Mouse (Mus musculus) stomach, embryonic 15.5 days (tissue): ENCODE results near the gene Olfr8. TPM values are rescaled to one million over a fixed set of nuclear protein-coding genes. Genes with fewer than 3 reads are reported as not detected.
"Not testable (repeated sequence)": the region's sequence is repeated elsewhere in the genome, so short reads cannot be mapped to it uniquely, and the experiment has no call there.

Experiments
- ATAC-seq: fragments of 200-750 bp; cut with Nextera tagmentation; 2 replicates; pipeline ENCODE4 v1.8.0; 2017; ENCODE audit warnings: low read depth, moderate number of reproducible peaks, moderate TSS enrichment; ENCODE audit not compliant: insufficient read depth, low FRiP score
- H3K27ac ChIP-seq: fragments of 300-500 bp; sonication (generic); 2 replicates; pipeline ENCODE4 v1.5.1; 2015; ENCODE audit warnings: mild to moderate bottlenecking, inconsistent platforms
- H3K27me3 ChIP-seq: fragments of 300-500 bp; sonication (generic); replicated peaks from 2 replicates; pipeline ENCODE4 v1.6.1; 2015; ENCODE audit warnings: inconsistent platforms
- H3K36me3 ChIP-seq: fragments of 300-500 bp; sonication (generic); 2 replicates; pipeline ENCODE4 v1.6.1; 2015; ENCODE audit warnings: inconsistent platforms
- H3K4me1 ChIP-seq: fragments of 300-500 bp; sonication (generic); 2 replicates; pipeline ENCODE4 v1.6.1; 2015; ENCODE audit warnings: inconsistent platforms
- H3K4me2 ChIP-seq: fragments of 300-500 bp; sonication (generic); 2 replicates; pipeline ENCODE4 v1.6.1; 2015; ENCODE audit warnings: mild to moderate bottlenecking, inconsistent platforms
- H3K4me3 ChIP-seq: fragments of 300-500 bp; sonication (generic); replicated peaks from 2 replicates; pipeline ENCODE4 v1.5.1; 2015; ENCODE audit warnings: inconsistent platforms
- H3K9ac ChIP-seq: fragments of 300-500 bp; sonication (generic); 2 replicates; pipeline ENCODE4 v1.6.1; 2015; ENCODE audit warnings: inconsistent platforms
- H3K9me3 ChIP-seq: fragments of 300-500 bp; sonication (generic); 2 replicates; pipeline ENCODE4 v1.6.1; 2016; ENCODE audit warnings: inconsistent platforms
- WGBS: fragments of 180-500 bp; shearing (Covaris S2); methylation state at CpG from one replicate; pipeline ENCODE4 v1.1.7; 2015; 5-methylcytosine and 5-hydroxymethylcytosine counted together
- polyA plus RNA-seq: library from polyadenylated mRNA; unstranded; fragments of >200 nt; fragmentation: Nextera tagmentation; extraction: Ambion mirVana; gene quantifications from 2 replicates; pipeline ENCODE4 v1.2.1, GENCODE M21; 2015

The Olfr8 gene
- not detected in 2 replicates for polyA plus RNA-seq

- H3K36me3 ChIP-seq, H3K9me3 ChIP-seq, H3K27ac ChIP-seq, ATAC-seq, H3K4me1 ChIP-seq, H3K9ac ChIP-seq, H3K4me3 ChIP-seq, H3K4me2 ChIP-seq, H3K27me3 ChIP-seq: not testable (repeated sequence)
- 85% methylated on average over 1 of the region's 1 CpGs for WGBS
Observed at GRCm38 (mm10) chr10:78950336-78950735, at the start of gene Olfr8. Gene Olfr8, plus strand, starts transcription at chr10:78950636.

DNA sequence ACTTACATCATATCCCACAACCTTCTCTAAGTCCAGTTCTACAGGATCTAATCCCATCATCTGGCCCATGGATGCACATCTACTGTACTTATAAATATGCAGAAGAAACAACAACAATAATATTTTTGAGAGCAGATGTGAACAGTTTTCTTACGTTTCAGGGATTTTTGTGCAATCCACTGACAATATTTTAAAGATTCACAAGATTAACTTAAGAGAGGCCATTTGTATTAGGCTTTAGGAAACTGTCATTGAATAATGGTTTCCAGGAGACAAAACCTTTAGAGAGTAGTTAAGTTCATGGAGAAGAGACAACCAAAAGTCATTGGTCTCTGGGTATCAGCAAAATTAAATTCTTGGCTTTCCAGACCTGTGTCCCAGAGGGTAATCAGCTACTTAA lies 37.6 kb upstream of the Olfr8 start, which contains the start of gene Olfr1354:
Gene Olfr1354, plus strand, starts transcription at position 301 of the 400 bp plus-strand sequence.
- H3K36me3 ChIP-seq, ATAC-seq, H3K4me1 ChIP-seq, H3K9ac ChIP-seq, H3K4me3 ChIP-seq, H3K27ac ChIP-seq, H3K27me3 ChIP-seq, H3K9me3 ChIP-seq, H3K4me2 ChIP-seq: not testable (repeated sequence)
- WGBS, result 71% methylated on average over 1 of the region's 1 CpGs

DNA sequence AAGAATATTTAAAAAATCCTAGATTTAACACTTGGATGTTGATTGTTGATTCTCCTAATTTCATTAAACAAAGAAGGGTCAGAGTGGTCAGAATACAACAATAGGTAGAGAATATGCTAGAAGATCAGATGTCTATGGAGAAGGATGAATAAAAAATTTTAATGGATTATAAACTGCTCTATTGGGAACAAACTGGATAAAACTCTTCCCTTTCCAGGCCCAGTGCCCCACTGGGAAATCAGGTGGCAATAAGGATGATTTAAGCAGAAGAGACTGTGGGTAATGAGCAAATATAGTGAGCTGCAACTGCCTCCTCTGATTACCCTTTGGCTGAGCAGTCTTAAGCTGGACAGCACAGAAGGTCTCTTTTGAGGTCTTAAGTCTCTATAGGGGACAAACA lies 12.6 kb downstream of the Olfr8 start, which contains the start of gene Olfr1353:
Gene Olfr1353, plus strand, starts transcription at position 301 of the 400 bp plus-strand sequence.
- H3K9ac ChIP-seq, H3K9me3 ChIP-seq, H3K27me3 ChIP-seq, H3K36me3 ChIP-seq, H3K4me3 ChIP-seq, ATAC-seq, H3K4me1 ChIP-seq, H3K4me2 ChIP-seq, H3K27ac ChIP-seq: not testable (repeated sequence)

DNA sequence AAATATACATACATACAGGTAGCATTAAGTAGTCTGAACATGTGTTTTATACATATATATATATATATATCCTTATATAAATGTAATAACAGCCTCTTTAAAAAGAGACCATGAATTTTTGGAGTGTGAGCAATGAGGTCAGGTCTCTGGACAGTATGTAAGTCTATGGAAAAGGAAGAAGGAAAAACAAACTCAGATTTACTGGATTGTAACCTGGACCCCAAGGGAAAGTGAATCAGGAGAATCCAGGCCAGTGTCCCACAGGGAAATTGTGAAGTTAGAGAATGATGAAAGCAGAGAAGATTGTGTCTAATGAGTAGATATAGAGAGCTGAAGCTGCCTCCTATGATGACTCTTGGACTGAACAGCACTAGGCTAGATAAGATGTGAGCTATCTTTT lies 30.3 kb downstream of the Olfr8 start, which contains the start of gene Olfr1352:
Gene Olfr1352, plus strand, starts transcription at position 301 of the 400 bp plus-strand sequence.
- H3K9ac ChIP-seq, result no peak within 1 kb of the TSS
- H3K4me2 ChIP-seq, result no peak within 1 kb of the TSS
- no peaks in the 10 kb centered on the region for H3K9me3 ChIP-seq
- ATAC-seq, result no peak
- H3K27me3 ChIP-seq, result no peaks in the 10 kb centered on the region
- no peaks in the 10 kb centered on the region for H3K36me3 ChIP-seq
- no peak within 1 kb of the TSS for H3K27ac ChIP-seq
- no peaks in the 10 kb centered on the region for H3K4me1 ChIP-seq
- no peak within 1 kb of the TSS for H3K4me3 ChIP-seq

Other genes starting within 250 kb of the Olfr8 start
- gene Casp14, start 232.3 kb upstream of the Olfr8 start, polyA plus RNA-seq, result 0.54 and 0.77 TPM in 2 replicates
- not detected in 2 replicates for gene Ccdc105, start 197.6 kb upstream of the Olfr8 start, polyA plus RNA-seq
- 0.94 and 0.98 TPM in 2 replicates for gene Slc1a6, start 170.1 kb upstream of the Olfr8 start, polyA plus RNA-seq
- not detected in 2 replicates for gene Olfr1356, start 98.5 kb upstream of the Olfr8 start, polyA plus RNA-seq
- not detected in 2 replicates for gene Olfr1355, start 75.1 kb upstream of the Olfr8 start, polyA plus RNA-seq
- not detected in 2 replicates for gene Olfr1354, start 37.5 kb upstream of the Olfr8 start, polyA plus RNA-seq
- gene Olfr1353, start 12.7 kb downstream of the Olfr8 start, polyA plus RNA-seq, result not detected in 2 replicates
- not detected in 2 replicates for gene Olfr1352, start 30.4 kb downstream of the Olfr8 start, polyA plus RNA-seq
- not detected in 2 replicates for gene Olfr1351, start 61.8 kb downstream of the Olfr8 start, polyA plus RNA-seq
- 0.22 TPM in 1 of 2 replicates, not detected in the other for gene Olfr57, start 78.1 kb downstream of the Olfr8 start, polyA plus RNA-seq
- 23.5 and 23.7 TPM in 2 replicates for gene 2610008E11Rik, start 147.0 kb downstream of the Olfr8 start, polyA plus RNA-seq
- not detected in 2 replicates for gene Vmn2r80, start 198.1 kb downstream of the Olfr8 start, polyA plus RNA-seq